Mouse (Mus musculus): ENCODE data around the gene Slc6a1. TPM values are rescaled to one million over a fixed set of nuclear protein-coding genes. Genes with fewer than 3 reads are reported as not detected.

Slc6a1 gene
- polyA plus RNA-seq (2015; fragmentation: Nextera tagmentation; extraction: Ambion mirVana), result 0.21 and 0.28 TPM in 2 replicates

GRCm38 (mm10) chr6:114282469-114283277, at the start of gene Slc6a1:
TSS of gene Slc6a1 (plus strand) at chr6:114282635.
- H3K27ac ChIP-seq, result no peak within 1 kb of the TSS
- WGBS, result 2% methylated on average over 38 of the region's 51 CpGs
- no peaks in the 10 kb centered on the region for H3K36me3 ChIP-seq
- H3K27me3 ChIP-seq, result peaks cover 71% of the 10 kb centered on the region
- H3K4me2 ChIP-seq, result peak within 1 kb of the TSS; percentile 29
- H3K9me3 ChIP-seq, result no peaks in the 10 kb centered on the region
- ATAC-seq (ENCODE audit: insufficient number of reproducible peaks, low FRiP score, low TSS enrichment, low read depth), result peak; percentile 68; the same call in 1 of the 2 replicates
- H3K9ac ChIP-seq, result no peak within 1 kb of the TSS
- H3K4me3 ChIP-seq, result peak within 1 kb of the TSS; percentile 25
- H3K4me1 ChIP-seq, result peaks cover 7% of the 10 kb centered on the region

GRCm38 (mm10) chr6:114238892-114239644, 43.4 kb upstream of the Slc6a1 start:
- Histone ChIP-seq H3K27me3 (0 out of 2 replicates have a peak, but pooled peaks cover 3% of the 10 kb centered on the region), H3K4me3 (no peak overlapping the region), H3K4me1 (no peaks in the 10 kb centered on the region), H3K27ac (no peak overlapping the region), H3K36me3 (no peaks in the 10 kb centered on the region), H3K4me2 (no peak overlapping the region), H3K9ac (no peak overlapping the region), H3K9me3 (no peaks in the 10 kb centered on the region)
- no peak for ATAC-seq (ENCODE audit: insufficient number of reproducible peaks, low FRiP score, low TSS enrichment, low read depth)
- WGBS, result 37% methylated on average over 6 of the region's 6 CpGs

- H3K27ac ChIP-seq, result no peak overlapping the region
- H3K27me3 ChIP-seq, result 0 out of 2 replicates have a peak, but pooled peaks cover 5% of the 10 kb centered on the region
- no peaks in the 10 kb centered on the region for H3K4me1 ChIP-seq
- no peak overlapping the region for H3K4me3 ChIP-seq
- ATAC-seq (ENCODE audit: insufficient number of reproducible peaks, low FRiP score, low TSS enrichment, low read depth), result no peak
- WGBS, result 70% methylated on average over 11 of the region's 11 CpGs
- H3K36me3 ChIP-seq, result no peaks in the 10 kb centered on the region
- no peak overlapping the region for H3K9ac ChIP-seq
- H3K9me3 ChIP-seq, result no peaks in the 10 kb centered on the region
- H3K4me2 ChIP-seq, result no peak overlapping the region
These were observed 36.8 kb upstream of the Slc6a1 start for GRCm38 (mm10) chr6:114245665-114246064.

- Histone ChIP-seq H3K27me3 (peaks cover 19% of the 10 kb centered on the region; the same call in 1 of the 2 replicates), H3K36me3 (no peaks in the 10 kb centered on the region), H3K9me3 (no peaks in the 10 kb centered on the region), H3K27ac (no peak overlapping the region), H3K9ac (no peak overlapping the region), H3K4me1 (no peaks in the 10 kb centered on the region), H3K4me2 (no peak overlapping the region), H3K4me3 (no peak overlapping the region)
- ATAC-seq (ENCODE audit: insufficient number of reproducible peaks, low FRiP score, low TSS enrichment, low read depth), result no peak
- 6% methylated on average over 5 of the region's 5 CpGs for WGBS
These were observed 32.1 kb upstream of the Slc6a1 start for GRCm38 (mm10) chr6:114250311-114250710.

- no peaks in the 10 kb centered on the region for H3K36me3 ChIP-seq
- WGBS, result 73% methylated on average over 14 of the region's 14 CpGs
- H3K27me3 ChIP-seq, result peaks cover 19% of the 10 kb centered on the region; the same call in 1 of the 2 replicates
- no peak for ATAC-seq (ENCODE audit: insufficient number of reproducible peaks, low FRiP score, low TSS enrichment, low read depth)
- no peak overlapping the region for H3K27ac ChIP-seq
- no peaks in the 10 kb centered on the region for H3K9me3 ChIP-seq
- no peaks in the 10 kb centered on the region for H3K4me1 ChIP-seq
- no peak overlapping the region for H3K4me3 ChIP-seq
- no peak overlapping the region for H3K4me2 ChIP-seq
- no peak overlapping the region for H3K9ac ChIP-seq
These were observed 27.5 kb upstream of the Slc6a1 start for GRCm38 (mm10) chr6:114254927-114255326.

GRCm38 (mm10) chr6:114257762-114258361, 24.6 kb upstream of the Slc6a1 start:
- H3K27ac ChIP-seq, result no peak overlapping the region
- ATAC-seq (ENCODE audit: insufficient number of reproducible peaks, low FRiP score, low TSS enrichment, low read depth), result no peak
- 67% methylated on average over 1 of the region's 1 CpGs for WGBS
- H3K4me3 ChIP-seq, result no peak overlapping the region
- H3K27me3 ChIP-seq, result peaks cover 13% of the 10 kb centered on the region; the same call in 1 of the 2 replicates
- H3K4me1 ChIP-seq, result no peaks in the 10 kb centered on the region
- no peaks in the 10 kb centered on the region for H3K36me3 ChIP-seq
- no peak overlapping the region for H3K9ac ChIP-seq
- H3K4me2 ChIP-seq, result no peak overlapping the region
- no peaks in the 10 kb centered on the region for H3K9me3 ChIP-seq

GRCm38 (mm10) chr6:114258661-114259193, 23.7 kb upstream of the Slc6a1 start:
- no peak for ATAC-seq (ENCODE audit: insufficient number of reproducible peaks, low FRiP score, low TSS enrichment, low read depth)
- Histone ChIP-seq H3K4me1 (0 out of 2 replicates have a peak, but pooled peaks cover under 1% of the 10 kb centered on the region), H3K4me3 (no peak overlapping the region), H3K36me3 (no peaks in the 10 kb centered on the region), H3K4me2 (no peak overlapping the region), H3K27ac (no peak overlapping the region), H3K9me3 (no peaks in the 10 kb centered on the region), H3K27me3 (peaks cover 13% of the 10 kb centered on the region; the same call in 1 of the 2 replicates), H3K9ac (no peak overlapping the region)
- 45% methylated on average over 3 of the region's 3 CpGs for WGBS

- Histone ChIP-seq H3K27ac (no peak overlapping the region), H3K9ac (no peak overlapping the region), H3K4me2 (no peak overlapping the region), H3K4me3 (no peak overlapping the region), H3K4me1 (peaks cover 13% of the 10 kb centered on the region), H3K36me3 (no peaks in the 10 kb centered on the region), H3K9me3 (no peaks in the 10 kb centered on the region), H3K27me3 (peaks cover 11% of the 10 kb centered on the region; the same call in 1 of the 2 replicates)
- 58% methylated on average over 6 of the region's 6 CpGs for WGBS
- no peak for ATAC-seq (ENCODE audit: insufficient number of reproducible peaks, low FRiP score, low TSS enrichment, low read depth)
These were observed 20.8 kb upstream of the Slc6a1 start for GRCm38 (mm10) chr6:114261609-114262008.

GRCm38 (mm10) chr6:114264010-114264409, 18.4 kb upstream of the Slc6a1 start:
- Histone ChIP-seq H3K36me3 (no peaks in the 10 kb centered on the region), H3K4me1 (peaks cover 13% of the 10 kb centered on the region), H3K4me3 (no peak overlapping the region), H3K9me3 (no peaks in the 10 kb centered on the region), H3K27me3 (peaks cover 11% of the 10 kb centered on the region; the same call in 1 of the 2 replicates), H3K27ac (no peak overlapping the region), H3K4me2 (no peak overlapping the region), H3K9ac (no peak overlapping the region)
- WGBS, result 47% methylated on average over 3 of the region's 3 CpGs
- ATAC-seq (ENCODE audit: insufficient number of reproducible peaks, low FRiP score, low TSS enrichment, low read depth), result no peak

- ATAC-seq (ENCODE audit: insufficient number of reproducible peaks, low FRiP score, low TSS enrichment, low read depth), result no peak
- WGBS, result 34% methylated on average over 5 of the region's 5 CpGs
- Histone ChIP-seq H3K36me3 (no peaks in the 10 kb centered on the region), H3K4me3 (no peak overlapping the region), H3K27ac (no peak overlapping the region), H3K9me3 (no peaks in the 10 kb centered on the region), H3K9ac (no peak overlapping the region), H3K4me1 (peaks cover 13% of the 10 kb centered on the region), H3K4me2 (no peak overlapping the region), H3K27me3 (peaks cover 9% of the 10 kb centered on the region; the same call in 1 of the 2 replicates)
These were observed 18.0 kb upstream of the Slc6a1 start for GRCm38 (mm10) chr6:114264426-114264825.

- Histone ChIP-seq H3K36me3 (no peaks in the 10 kb centered on the region), H3K9me3 (no peaks in the 10 kb centered on the region), H3K4me1 (peaks cover 13% of the 10 kb centered on the region), H3K27ac (no peak overlapping the region), H3K4me3 (no peak overlapping the region), H3K4me2 (no peak overlapping the region), H3K9ac (no peak overlapping the region), H3K27me3 (peaks cover 6% of the 10 kb centered on the region; the same call in 1 of the 2 replicates)
- ATAC-seq (ENCODE audit: insufficient number of reproducible peaks, low FRiP score, low TSS enrichment, low read depth), result no peak
These were observed 16.2 kb upstream of the Slc6a1 start for GRCm38 (mm10) chr6:114266273-114266672.

Data from limb, embryonic 15.5 days (tissue).